Mouse (Mus musculus) megakaryocyte, embryonic 14.5 days (primary cell): Measurements from ENCODE around the gene Hps4.

Experiments used
- FLI1 ChIP-seq: IDR thresholded peaks from 2 replicates; pipeline ENCODE4 v1.6.1; 2012; ENCODE audit warnings: low read length, inconsistent platforms, mixed read lengths
- GATA1 ChIP-seq: IDR thresholded peaks from 3 replicates; pipeline ENCODE4 v1.6.1; 2012; ENCODE audit warnings: mixed read lengths, low read length, inconsistent platforms, borderline replicate concordance

DNA sequence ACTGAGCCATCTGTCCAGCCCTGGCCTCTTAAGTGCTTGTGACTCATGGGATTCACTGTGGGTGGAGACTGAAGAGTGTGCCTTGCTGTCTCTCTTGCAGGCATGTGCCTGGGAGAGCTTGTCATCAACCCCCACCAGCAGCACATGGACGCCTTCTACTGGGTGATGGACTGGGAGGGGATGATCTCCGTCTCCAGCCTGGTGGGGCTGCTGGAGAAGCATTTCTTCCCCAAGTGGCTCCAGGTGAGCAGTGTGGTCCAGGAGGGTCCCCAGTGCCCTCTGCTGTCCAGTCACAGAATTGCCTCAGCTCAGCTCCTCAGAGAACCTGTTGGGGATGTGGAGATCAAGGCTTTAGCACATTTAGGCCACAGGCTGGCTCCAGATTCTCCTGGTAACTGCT lies 7.4 kb upstream of the Hps4 start:
- TF ChIP-seq GATA1 (no peak), FLI1 (no peak)
